Mouse (Mus musculus): ENCODE data around the gene Pax6. TPM values are rescaled to one million over a fixed set of nuclear protein-coding genes. Genes with fewer than 3 reads are reported as not detected.

Pax6 gene
- polyA plus RNA-seq, 1 experiment from 2014 or later = 0.09 TPM

DNA sequence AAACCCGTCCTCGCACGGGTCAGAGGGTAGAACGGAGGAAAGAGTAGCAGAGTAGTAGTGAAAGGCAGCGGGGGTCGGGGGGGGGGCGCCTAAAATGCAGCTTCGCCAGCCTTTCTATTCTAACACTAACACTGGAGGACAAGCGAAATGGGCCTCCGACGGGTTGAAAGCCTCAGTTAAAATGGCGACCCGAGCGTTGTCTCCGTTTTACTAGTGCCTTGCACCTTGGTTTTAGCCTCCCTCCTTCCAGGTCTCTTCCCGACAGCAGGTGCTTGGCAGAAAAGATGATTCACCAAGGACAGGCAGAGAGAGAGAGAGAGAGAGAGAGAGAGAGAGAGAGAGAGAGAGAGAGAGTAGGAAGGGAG lies 3.9 kb downstream of the Pax6 start:
- Histone ChIP-seq H3K9ac (no peak overlapping the region), H3K36me3 (no peaks in the 10 kb centered on the region), H3K27ac (replicated peaks) (no peak overlapping the region), H3K27me3 (replicated peaks) (peaks cover 100% of the 10 kb centered on the region), H3K9me3 (no peaks in the 10 kb centered on the region), H3K4me1 (peaks cover 48% of the 10 kb centered on the region), H3K4me3 (peak overlapping the region; percentile 25), H3K4me2 (peak overlapping the region; percentile 16)
- 3% methylated on average over 16 of the region's 16 CpGs for WGBS
- no peak for ATAC-seq (ENCODE audit: extremely low read depth, insufficient number of reproducible peaks, low FRiP score, low TSS enrichment)

DNA sequence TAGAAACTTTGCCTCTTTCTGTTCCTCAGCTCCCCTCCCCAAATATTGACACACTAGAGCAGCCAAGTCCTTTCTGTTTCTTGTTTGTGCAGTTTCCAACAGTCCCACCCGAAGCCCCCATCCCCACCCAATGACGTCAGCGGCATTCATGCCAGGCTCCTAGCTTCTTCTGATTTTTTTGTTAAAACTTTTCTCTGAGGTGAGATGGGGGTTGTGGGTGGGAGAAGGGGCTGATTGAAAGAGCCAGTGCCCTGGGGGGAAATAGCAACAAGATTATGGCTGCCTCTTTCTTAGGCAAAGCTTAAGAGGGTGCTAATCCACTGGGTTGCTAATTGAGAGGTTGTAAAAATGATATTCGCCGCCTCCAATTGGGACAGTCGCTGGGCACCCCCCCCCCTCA lies 4.4 kb downstream of the Pax6 start:
- H3K4me2 ChIP-seq = no peak overlapping the region
- 1% methylated on average over 6 of the region's 6 CpGs for WGBS
- H3K36me3 ChIP-seq = no peaks in the 10 kb centered on the region
- no peak overlapping the region for H3K27ac ChIP-seq (replicated peaks)
- H3K27me3 ChIP-seq (replicated peaks) = peaks cover 100% of the 10 kb centered on the region
- no peaks in the 10 kb centered on the region for H3K9me3 ChIP-seq
- H3K4me3 ChIP-seq = no peak overlapping the region
- ATAC-seq (ENCODE audit: extremely low read depth, insufficient number of reproducible peaks, low FRiP score, low TSS enrichment) = no peak
- peaks cover 48% of the 10 kb centered on the region for H3K4me1 ChIP-seq
- no peak overlapping the region for H3K9ac ChIP-seq

DNA sequence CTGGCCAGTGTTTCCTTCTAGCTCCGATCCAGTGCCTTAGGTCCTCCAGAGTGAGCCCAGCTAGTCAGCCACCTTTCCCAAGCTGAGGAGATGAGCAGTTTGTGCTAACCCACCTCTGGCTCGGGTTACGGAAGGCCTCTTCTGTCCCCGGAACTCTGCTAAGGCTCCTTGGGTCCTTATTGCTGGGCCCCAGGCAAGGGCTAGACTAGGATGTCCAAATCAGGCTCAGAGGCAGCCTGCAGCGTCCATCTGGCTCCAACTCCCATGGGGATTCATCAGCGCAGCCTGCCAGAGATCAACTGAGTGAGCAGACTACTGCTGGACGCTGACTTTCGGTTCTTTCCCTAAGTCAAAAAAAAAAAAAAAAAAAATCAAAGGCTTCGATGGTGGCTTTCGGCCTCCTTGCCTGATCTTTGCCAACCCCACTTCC lies 4.9 kb downstream of the Pax6 start:
- 3% methylated on average over 10 of the region's 10 CpGs for WGBS
- Histone ChIP-seq H3K9ac (peak overlapping the region; percentile 7; the same call in 1 of the 2 replicates), H3K36me3 (no peaks in the 10 kb centered on the region), H3K4me3 (peak overlapping the region; percentile 51), H3K4me1 (peaks cover 45% of the 10 kb centered on the region), H3K4me2 (peak overlapping the region; percentile 71), H3K27ac (replicated peaks) (no peak overlapping the region), H3K27me3 (replicated peaks) (peaks cover 100% of the 10 kb centered on the region), H3K9me3 (no peaks in the 10 kb centered on the region)
- no peak for ATAC-seq (ENCODE audit: extremely low read depth, insufficient number of reproducible peaks, low FRiP score, low TSS enrichment)

DNA sequence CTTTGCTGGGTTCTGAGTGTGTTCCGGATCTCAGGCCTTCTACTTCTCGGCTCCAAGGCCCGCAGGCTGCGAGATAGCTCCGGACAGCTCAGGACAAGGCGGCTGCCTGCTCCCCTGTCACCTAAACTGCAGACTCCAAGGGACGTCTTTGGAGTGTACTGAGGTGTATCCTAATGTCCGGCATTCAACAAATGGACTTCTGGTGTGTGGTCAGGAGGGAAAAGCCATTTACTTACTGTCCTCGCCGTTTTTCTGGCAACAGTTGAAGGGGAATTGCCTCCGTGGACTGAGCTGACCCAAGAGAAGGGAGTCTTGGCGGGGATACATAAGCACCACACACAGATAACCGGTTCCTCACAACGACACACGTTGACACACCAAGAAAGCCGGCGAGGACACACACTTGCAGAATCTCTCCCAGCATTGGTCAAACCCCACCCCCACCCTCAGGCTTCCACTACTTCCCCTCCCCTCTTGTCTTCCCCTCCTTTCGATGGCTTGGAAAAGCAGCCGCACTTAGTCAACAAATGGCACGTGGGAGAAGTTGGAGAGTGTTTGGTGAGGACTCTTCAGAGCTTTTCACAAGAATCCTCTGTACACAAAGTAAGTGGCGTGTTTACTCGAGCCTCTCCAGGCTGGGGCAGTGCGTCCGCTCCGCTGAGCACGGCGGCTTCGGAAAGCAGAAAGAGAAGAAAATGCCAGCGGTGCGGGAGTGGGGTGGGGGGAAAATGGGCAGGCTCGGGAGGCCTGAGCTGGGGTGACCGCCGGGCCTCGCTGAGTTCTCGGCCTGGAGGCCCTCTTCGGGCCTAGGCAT lies 5.6 kb downstream of the Pax6 start:
- under 1% methylated on average over 36 of the region's 36 CpGs for WGBS
- Histone ChIP-seq H3K9ac (peak overlapping the region; percentile 52; the same call in 1 of the 2 replicates), H3K9me3 (no peaks in the 10 kb centered on the region), H3K4me2 (peak overlapping the region; percentile 71), H3K27ac (replicated peaks) (no peak overlapping the region), H3K27me3 (replicated peaks) (peaks cover 100% of the 10 kb centered on the region), H3K4me1 (peaks cover 39% of the 10 kb centered on the region), H3K4me3 (peak overlapping the region; percentile 51), H3K36me3 (no peaks in the 10 kb centered on the region)
- no peak for ATAC-seq (ENCODE audit: extremely low read depth, insufficient number of reproducible peaks, low FRiP score, low TSS enrichment)

DNA sequence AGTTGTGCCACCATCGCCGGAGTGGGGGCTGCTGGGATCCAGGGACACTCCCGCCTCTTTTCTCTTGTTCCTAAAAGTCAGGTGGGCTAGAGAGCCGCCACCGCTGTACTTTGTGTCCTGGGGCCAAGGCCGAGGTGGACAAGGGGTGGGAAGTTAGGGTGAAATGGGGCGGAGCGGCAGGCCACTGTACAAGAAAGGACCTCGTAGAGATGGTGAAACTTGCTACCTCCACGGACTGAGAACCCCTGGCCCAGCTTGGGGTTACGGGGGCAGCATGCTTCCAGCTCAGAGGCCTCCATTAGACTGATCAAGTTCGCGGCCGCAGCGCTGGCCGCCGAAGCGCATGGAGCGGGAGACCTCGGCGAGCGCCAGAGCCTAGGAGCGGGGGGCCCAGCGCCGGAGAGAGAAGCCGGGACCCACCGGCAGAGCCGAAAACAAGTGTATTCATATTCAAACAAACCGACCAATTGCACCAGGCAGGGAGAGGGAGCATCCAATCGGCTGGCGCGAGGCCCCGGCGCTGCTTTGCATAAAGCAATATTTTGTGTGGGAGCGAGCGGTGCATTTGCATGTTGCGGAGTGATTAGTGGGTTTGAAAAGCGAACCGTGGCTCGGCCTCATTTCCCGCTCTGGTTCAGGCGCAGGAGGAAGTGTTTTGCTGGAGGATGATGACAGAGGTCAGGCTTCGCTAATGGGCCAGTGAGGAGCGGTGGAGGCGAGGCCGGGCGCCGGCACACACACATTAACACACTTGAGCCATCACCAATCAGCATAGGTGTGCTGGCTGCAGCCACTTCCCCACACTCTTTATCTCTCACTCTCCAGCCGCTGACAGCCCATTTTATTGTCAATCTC lies 6.4 kb downstream of the Pax6 start:
- H3K9me3 ChIP-seq = no peaks in the 10 kb centered on the region
- no peaks in the 10 kb centered on the region for H3K36me3 ChIP-seq
- peaks cover 33% of the 10 kb centered on the region for H3K4me1 ChIP-seq
- H3K4me2 ChIP-seq = peak overlapping the region; percentile 71
- no peak overlapping the region for H3K27ac ChIP-seq (replicated peaks)
- ATAC-seq (ENCODE audit: extremely low read depth, insufficient number of reproducible peaks, low FRiP score, low TSS enrichment) = no peak
- H3K27me3 ChIP-seq (replicated peaks) = peaks cover 100% of the 10 kb centered on the region
- H3K4me3 ChIP-seq = peak overlapping the region; percentile 51
- peak overlapping the region; percentile 52; the same call in 1 of the 2 replicates for H3K9ac ChIP-seq
- WGBS = 1% methylated on average over 49 of the region's 49 CpGs

DNA sequence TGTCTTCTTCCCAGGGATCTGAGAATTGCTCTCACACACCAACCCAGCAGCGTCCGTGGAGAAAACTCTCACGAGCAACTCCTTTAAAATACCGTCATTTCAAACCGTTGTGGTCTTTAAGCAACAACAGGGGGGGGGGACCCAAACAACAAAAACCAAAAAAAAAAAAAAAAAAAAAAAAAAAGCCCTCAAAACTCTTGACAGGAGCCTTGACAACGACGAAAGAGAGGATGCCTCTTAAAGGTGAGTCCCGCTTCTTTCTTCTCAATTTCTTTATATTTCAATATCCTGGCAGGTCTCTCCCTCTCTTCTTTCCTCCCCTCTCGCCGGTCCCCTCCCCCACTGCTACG lies 7.0 kb downstream of the Pax6 start:
- H3K4me2 ChIP-seq = peak overlapping the region; percentile 71
- no peaks in the 10 kb centered on the region for H3K9me3 ChIP-seq
- peak overlapping the region; percentile 51 for H3K4me3 ChIP-seq
- no peak overlapping the region for H3K9ac ChIP-seq
- H3K27ac ChIP-seq (replicated peaks) = no peak overlapping the region
- peaks cover 100% of the 10 kb centered on the region for H3K27me3 ChIP-seq (replicated peaks)
- 2% methylated on average over 11 of the region's 11 CpGs for WGBS
- no peaks in the 10 kb centered on the region for H3K36me3 ChIP-seq
- peaks cover 33% of the 10 kb centered on the region for H3K4me1 ChIP-seq
- ATAC-seq (ENCODE audit: extremely low read depth, insufficient number of reproducible peaks, low FRiP score, low TSS enrichment) = no peak

DNA sequence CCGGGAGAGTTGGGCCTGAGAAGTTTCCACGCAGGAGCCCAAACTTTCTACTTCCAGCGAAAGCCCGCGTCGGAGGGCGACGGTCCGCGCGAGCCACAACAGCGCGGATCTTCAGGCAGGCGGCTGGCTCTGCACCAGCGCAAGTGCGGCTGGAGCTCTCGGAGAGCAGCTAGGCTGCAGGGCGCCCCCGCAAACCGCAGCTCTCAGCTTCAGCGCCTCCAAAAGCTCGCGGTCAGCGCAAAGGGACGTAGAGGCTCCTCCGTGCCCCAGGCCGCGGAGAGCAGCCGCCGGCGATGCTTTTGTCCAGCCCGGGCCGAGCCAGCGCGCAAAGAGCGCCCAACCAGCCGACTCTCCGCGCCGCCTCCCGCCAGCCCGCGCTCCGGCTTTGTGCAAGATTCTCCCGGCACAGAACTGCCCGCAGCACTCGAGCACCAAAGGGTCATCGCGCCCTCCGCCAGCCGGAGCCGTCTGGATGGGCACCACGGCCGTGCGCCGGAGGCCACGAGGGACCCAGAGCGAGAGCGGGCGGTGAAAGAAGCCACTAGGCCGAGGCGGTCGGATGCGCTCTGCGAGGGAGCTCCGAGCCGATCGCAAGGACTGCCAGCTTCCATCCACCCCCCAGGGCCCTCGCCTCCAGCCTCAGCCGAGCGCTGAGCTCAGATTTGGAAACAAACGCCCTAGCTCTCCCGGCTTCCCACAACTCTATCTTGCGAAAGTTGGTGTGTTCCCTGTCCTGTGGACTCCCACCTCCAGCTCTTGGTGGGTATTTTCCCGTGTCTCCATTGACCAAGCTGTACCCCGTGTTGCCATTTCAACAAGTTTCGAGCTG lies 7.6 kb downstream of the Pax6 start:
- peak overlapping the region; percentile 71 for H3K4me2 ChIP-seq
- ATAC-seq (ENCODE audit: extremely low read depth, insufficient number of reproducible peaks, low FRiP score, low TSS enrichment) = no peak
- under 1% methylated on average over 76 of the region's 77 CpGs for WGBS
- H3K9ac ChIP-seq = peak overlapping the region; percentile 66
- H3K4me1 ChIP-seq = peaks cover 33% of the 10 kb centered on the region
- H3K4me3 ChIP-seq = peak overlapping the region; percentile 51
- H3K9me3 ChIP-seq = no peaks in the 10 kb centered on the region
- no peaks in the 10 kb centered on the region for H3K36me3 ChIP-seq
- no peak overlapping the region for H3K27ac ChIP-seq (replicated peaks)
- peaks cover 100% of the 10 kb centered on the region for H3K27me3 ChIP-seq (replicated peaks)

DNA sequence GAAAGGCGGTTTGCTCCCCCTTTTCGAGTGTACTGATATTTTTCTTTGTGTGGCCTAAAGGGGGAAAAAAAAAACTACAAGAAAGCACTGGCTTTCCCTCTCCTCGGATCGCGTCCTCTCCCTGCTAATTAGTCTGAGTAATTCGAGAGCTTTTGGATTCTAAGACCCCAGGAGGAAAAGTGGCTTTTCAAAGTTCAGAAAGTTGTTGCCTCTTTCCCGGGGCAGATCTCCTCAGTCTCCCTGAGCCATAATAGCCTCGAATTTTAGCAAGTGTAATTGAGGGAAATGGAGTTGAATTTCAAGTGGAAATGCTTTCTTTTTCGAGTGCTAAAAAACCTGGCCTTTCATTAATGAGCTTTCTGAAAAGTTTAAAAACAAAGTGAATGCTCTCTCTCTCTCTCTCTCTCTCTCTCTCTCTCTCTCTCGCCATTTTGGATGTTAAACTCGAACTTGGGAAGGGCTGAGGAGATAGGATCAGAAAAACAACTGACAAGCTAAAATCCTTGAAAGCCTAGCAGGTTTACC lies 8.3 kb downstream of the Pax6 start:
- peak overlapping the region; percentile 51; the same call in 1 of the 2 replicates for H3K4me3 ChIP-seq
- peak overlapping the region; percentile 71; the same call in 1 of the 2 replicates for H3K4me2 ChIP-seq
- H3K36me3 ChIP-seq = no peaks in the 10 kb centered on the region
- under 1% methylated on average over 11 of the region's 11 CpGs for WGBS
- no peak overlapping the region for H3K27ac ChIP-seq (replicated peaks)
- ATAC-seq (ENCODE audit: extremely low read depth, insufficient number of reproducible peaks, low FRiP score, low TSS enrichment) = no peak
- no peaks in the 10 kb centered on the region for H3K9me3 ChIP-seq
- H3K27me3 ChIP-seq (replicated peaks) = peaks cover 100% of the 10 kb centered on the region
- no peak overlapping the region for H3K9ac ChIP-seq
- peaks cover 33% of the 10 kb centered on the region for H3K4me1 ChIP-seq

DNA sequence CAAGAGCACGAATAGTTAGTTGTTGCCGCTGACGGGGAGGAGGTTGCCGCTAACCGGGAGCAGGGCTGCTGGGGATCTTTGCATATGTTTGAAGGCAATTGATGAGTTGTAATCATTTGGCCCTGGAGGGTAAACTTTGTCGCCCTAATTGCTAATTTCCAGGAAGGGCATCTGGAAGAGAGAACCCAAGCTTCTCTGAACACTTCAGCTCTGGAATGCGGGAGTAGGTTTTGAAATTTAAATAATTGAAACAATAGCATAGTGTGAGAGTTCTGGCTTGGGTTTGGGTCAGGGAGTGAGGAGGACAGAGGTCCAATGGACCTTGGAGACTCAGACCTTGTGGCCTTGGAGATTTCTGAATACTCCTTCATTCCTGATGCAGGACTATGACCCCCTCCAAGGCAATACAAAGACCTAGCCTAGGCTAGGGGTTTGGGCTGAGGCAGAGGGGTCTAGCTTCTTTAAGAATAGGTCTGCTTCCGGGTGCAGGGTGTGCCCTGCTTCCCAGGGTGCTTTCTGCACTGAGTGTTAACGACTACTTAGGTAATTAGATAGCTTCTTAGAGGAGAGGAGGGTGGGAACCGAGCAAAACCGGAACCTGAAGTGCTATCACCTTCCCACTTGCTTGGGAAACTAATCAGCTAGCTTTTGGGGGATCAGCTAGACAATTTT lies 8.9 kb downstream of the Pax6 start:
- ATAC-seq (ENCODE audit: extremely low read depth, insufficient number of reproducible peaks, low FRiP score, low TSS enrichment) = no peak
- H3K27ac ChIP-seq (replicated peaks) = no peak overlapping the region
- WGBS = 1% methylated on average over 11 of the region's 11 CpGs
- peaks cover 100% of the 10 kb centered on the region for H3K27me3 ChIP-seq (replicated peaks)
- no peaks in the 10 kb centered on the region for H3K9me3 ChIP-seq
- peaks cover 33% of the 10 kb centered on the region for H3K4me1 ChIP-seq
- H3K9ac ChIP-seq = no peak overlapping the region
- no peak overlapping the region for H3K4me3 ChIP-seq
- no peaks in the 10 kb centered on the region for H3K36me3 ChIP-seq
- no peak overlapping the region for H3K4me2 ChIP-seq

DNA sequence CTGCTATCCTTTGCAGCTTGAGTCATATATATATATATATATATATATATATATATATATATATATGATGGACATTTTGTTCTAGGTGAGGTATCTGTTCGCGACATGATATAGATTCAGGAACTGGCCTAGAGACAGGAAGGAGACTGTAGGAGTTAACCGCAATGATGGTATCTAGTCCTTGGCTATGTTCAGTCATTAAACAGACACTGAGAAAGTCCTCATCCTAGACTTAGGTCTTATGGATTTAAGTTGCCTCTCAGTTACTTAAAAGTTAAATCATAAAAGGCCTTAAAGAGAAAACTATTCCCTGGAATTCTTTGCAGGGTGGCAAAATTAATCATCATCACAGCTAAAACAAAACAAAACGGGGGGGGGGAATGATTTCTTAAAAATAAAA lies 9.6 kb downstream of the Pax6 start:
- Histone ChIP-seq H3K4me2 (no peak overlapping the region), H3K4me3 (no peak overlapping the region), H3K9me3 (no peaks in the 10 kb centered on the region), H3K27me3 (replicated peaks) (peaks cover 100% of the 10 kb centered on the region), H3K36me3 (no peaks in the 10 kb centered on the region), H3K4me1 (peaks cover 33% of the 10 kb centered on the region), H3K27ac (replicated peaks) (no peak overlapping the region), H3K9ac (no peak overlapping the region)
- WGBS = 10% methylated on average over 4 of the region's 4 CpGs
- no peak for ATAC-seq (ENCODE audit: extremely low read depth, insufficient number of reproducible peaks, low FRiP score, low TSS enrichment)
